Mouse (Mus musculus) ES-E14 (cell line): ENCODE data around the gene Ppm1k. TPM values are rescaled to one million over a fixed set of nuclear protein-coding genes. Genes with fewer than 3 reads are reported as not detected.
A peak's percentile ranks its signal among the peaks of the same experiment; 100 is the strongest.

Source experiments
- DNase-seq: peaks from one replicate; pipeline ENCODE4 v3.0.0-alpha.2; 2013; ENCODE audit warnings: low read depth, low spot score
- H3K27ac ChIP-seq: 2 replicates; pipeline ENCODE4 v1.5.1; 2012; ENCODE audit warnings: low read depth, mild to moderate bottlenecking, low read length, moderate library complexity, mixed read lengths; ENCODE audit not compliant: poor library complexity, insufficient read depth, severe bottlenecking
- H3K36me3 ChIP-seq: 2 replicates; pipeline ENCODE4 v1.6.1; 2012; ENCODE audit warnings: mild to moderate bottlenecking, low read length, moderate library complexity, mixed read lengths; ENCODE audit not compliant: control insufficient read depth, poor library complexity, insufficient read depth, severe bottlenecking
- H3K4me1 ChIP-seq, 2 experiments: fragments of 150-350 bp in 1 of 2; sonication (generic) in 1 of 2; 2 replicates each; pipeline ENCODE4 v1.6.1; 2012; ENCODE audit warnings: low read length in 2 of 2, mild to moderate bottlenecking in 1 of 2, mixed read lengths in 1 of 2; ENCODE audit not compliant: control insufficient read depth in 2 of 2, insufficient read depth in 2 of 2, poor library complexity in 1 of 2
- H3K4me3 ChIP-seq, 2 experiments: fragments of 150-350 bp in 1 of 2; sonication (generic) in 1 of 2; 2 replicates each; pipeline ENCODE4 v1.5.1; 2012; ENCODE audit warnings: low read length in 2 of 2, low read depth in 1 of 2, mild to moderate bottlenecking in 1 of 2, mixed read lengths in 1 of 2; ENCODE audit not compliant: insufficient read depth in 1 of 2, poor library complexity in 1 of 2, severe bottlenecking in 1 of 2
- H3K9ac ChIP-seq: 2 replicates; pipeline ENCODE4 v1.6.1; 2012; ENCODE audit warnings: low read depth, mild to moderate bottlenecking, low read length, mixed read lengths; ENCODE audit not compliant: poor library complexity, insufficient read depth, severe bottlenecking
- H3K9me3 ChIP-seq: fragments of 150-350 bp; sonication (generic); 2 replicates; pipeline ENCODE4 v1.6.1; 2012; ENCODE audit warnings: low read depth, mild to moderate bottlenecking, low read length; ENCODE audit not compliant: control insufficient read depth, insufficient read depth
- CHD2 ChIP-seq: IDR thresholded peaks from 2 replicates; pipeline ENCODE4 v1.6.1; 2014; ENCODE audit warnings: mild to moderate bottlenecking, low read depth, low read length, inconsistent platforms
- HCFC1 ChIP-seq: IDR thresholded peaks from 2 replicates; pipeline ENCODE4 v1.6.1; 2012; ENCODE audit warnings: low read length, inconsistent platforms, borderline replicate concordance; ENCODE audit not compliant: insufficient read depth
- MAFK ChIP-seq: IDR thresholded peaks from 2 replicates; pipeline ENCODE4 v1.6.1; 2014; ENCODE audit warnings: mild to moderate bottlenecking, low read depth, low read length, inconsistent platforms; ENCODE audit not compliant: insufficient read depth
- ZC3H11A ChIP-seq: IDR thresholded peaks from 2 replicates; pipeline ENCODE4 v1.6.1; 2012; ENCODE audit warnings: low read depth, mild to moderate bottlenecking, inconsistent platforms, low read length, borderline replicate concordance
- ZNF384 ChIP-seq: IDR thresholded peaks from 2 replicates; pipeline ENCODE4 v1.6.1; 2012; ENCODE audit warnings: low read depth, low read length, inconsistent platforms
- in situ Hi-C, 2 experiments: fragments of 600-800 bp; cut with MboI; formaldehyde crosslinking; loops; one replicate each; pipeline ENCODE4 v1.15.1; 2025; ENCODE audit warnings: low sequenced_read_pairs in 2 of 2, inconsistent platforms in 1 of 2; ENCODE audit not compliant: unreplicated experiment in 2 of 2
- total RNA-seq: library from RNA; depleted of rRNA; stranded (reverse); fragments of 300-350 nt; gene quantifications from 2 replicates; pipeline ENCODE4 v1.2.3, GENCODE M21; 2012; rRNA removed

Ppm1k gene
- 3.5 and 5.4 TPM in 2 replicates for total RNA-seq

DNA sequence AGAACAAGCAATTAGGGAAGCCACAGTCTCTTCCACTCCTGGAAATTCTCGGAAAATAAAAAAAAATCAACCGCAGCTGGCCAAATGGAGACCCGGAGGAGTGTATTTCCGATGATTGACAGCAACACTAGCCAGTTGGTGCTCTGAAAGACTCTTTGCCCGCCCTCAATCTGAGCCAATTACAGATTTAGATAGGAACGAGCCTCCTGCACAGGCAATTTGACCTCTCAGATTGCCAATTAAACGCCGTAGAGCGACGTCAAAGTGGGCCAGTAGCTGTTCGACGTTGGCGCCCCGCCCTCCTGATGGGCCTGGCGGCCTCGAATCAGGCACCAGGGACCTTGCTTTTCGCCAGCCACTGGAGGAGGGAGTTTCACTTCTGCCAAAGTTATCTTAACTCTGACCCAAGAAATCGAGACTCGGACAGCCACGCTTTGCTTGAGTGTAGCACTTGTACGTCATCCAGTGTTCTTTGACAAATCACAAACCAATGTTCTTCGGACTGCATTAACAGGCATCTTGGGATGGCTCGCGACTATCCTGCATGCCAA, at the start of gene Ppm1k:
Gene Ppm1k, minus strand, starts transcription at position 83 of the 551 bp plus-strand sequence.
- H3K27ac ChIP-seq, result no peak within 1 kb of the TSS
- in situ Hi-C loops, result loop anchor here in 1 of 2 experiments (25.0 kb wide), 1 partner anchor 723 kb away; no protein-coding TSS in a partner anchor
- H3K9me3 ChIP-seq, result no peaks in the 10 kb centered on the region
- DNase-seq, result peak; percentile 92
- H3K4me1 ChIP-seq, result 0 out of 4 replicates have a peak, but pooled peaks cover 0 to 2% of the 10 kb centered on the region in 2 experiments
- H3K36me3 ChIP-seq, result no peaks in the 10 kb centered on the region
- H3K4me3 ChIP-seq, result peak within 1 kb of the TSS; percentile 73 to 86
- peak within 1 kb of the TSS; percentile 33 for H3K9ac ChIP-seq
- TF ChIP-seq HCFC1 (no peak), ZNF384 (peak; percentile 83; the same call in 1 of the 2 replicates), CHD2 (peak; percentile 91)

DNA sequence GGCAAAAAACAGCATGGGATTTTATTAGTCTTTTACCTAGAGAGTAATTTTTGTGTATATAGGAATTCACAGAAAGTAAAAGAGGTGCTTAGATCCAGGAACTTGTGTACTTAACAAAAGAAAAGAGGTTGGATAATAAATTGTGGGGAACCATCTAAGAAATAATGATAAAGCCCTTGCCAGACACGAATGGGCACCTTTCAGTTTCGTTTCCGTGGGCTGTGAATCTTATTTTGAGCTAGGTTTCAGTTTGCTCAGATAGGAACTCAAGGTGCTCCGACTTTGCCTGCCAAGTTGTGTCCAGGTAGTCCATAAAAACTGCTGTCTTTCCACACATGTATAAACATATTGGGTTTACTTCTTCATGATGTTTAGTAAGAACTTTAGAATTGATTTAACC, 47.1 kb upstream of the Ppm1k start:
- Histone ChIP-seq H3K9me3 (no peaks in the 10 kb centered on the region), H3K36me3 (no peaks in the 10 kb centered on the region), H3K9ac (no peak overlapping the region), H3K4me1 (peaks cover 0 to 2% of the 10 kb centered on the region in 2 experiments; a peak in 1 of 4 replicates), H3K27ac (no peak overlapping the region), H3K4me3 (no peak overlapping the region)
- no peak for TF ChIP-seq ZC3H11A
- TF ChIP-seq MAFK, result no peak
- no peak for TF ChIP-seq HCFC1
- no peak for TF ChIP-seq CHD2
- TF ChIP-seq ZNF384, result no peak
- in situ Hi-C loops, result no loop called here
- DNase-seq, result no peak

DNA sequence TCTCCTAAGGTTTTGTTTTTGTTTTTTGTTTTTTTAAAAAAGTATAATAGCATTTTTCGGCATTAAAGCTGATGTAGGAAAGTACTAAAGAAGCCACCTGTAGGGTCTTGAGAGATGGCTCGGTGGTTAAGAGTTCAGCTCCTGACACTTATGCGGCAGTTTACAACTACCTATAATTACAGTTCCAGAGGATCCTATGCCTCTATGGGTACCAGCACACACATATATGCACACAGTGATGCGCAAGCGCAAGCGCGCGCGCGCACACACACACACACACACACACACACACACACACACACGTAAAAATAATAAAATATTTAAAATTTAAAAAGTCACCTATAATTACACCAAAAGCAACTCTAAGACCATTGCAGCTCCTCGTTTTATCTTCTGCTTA, 46.3 kb upstream of the Ppm1k start:
- in situ Hi-C loops, result no loop called here
- Histone ChIP-seq H3K4me1 (peaks cover 0 to 2% of the 10 kb centered on the region in 2 experiments; a peak in 1 of 4 replicates), H3K9ac (no peak overlapping the region), H3K27ac (no peak overlapping the region), H3K9me3 (no peaks in the 10 kb centered on the region), H3K36me3 (no peaks in the 10 kb centered on the region), H3K4me3 (no peak overlapping the region)
- no peak for TF ChIP-seq HCFC1
- no peak for TF ChIP-seq ZC3H11A
- TF ChIP-seq ZNF384, result no peak
- no peak for TF ChIP-seq CHD2
- no peak for TF ChIP-seq MAFK
- DNase-seq, result no peak

DNA sequence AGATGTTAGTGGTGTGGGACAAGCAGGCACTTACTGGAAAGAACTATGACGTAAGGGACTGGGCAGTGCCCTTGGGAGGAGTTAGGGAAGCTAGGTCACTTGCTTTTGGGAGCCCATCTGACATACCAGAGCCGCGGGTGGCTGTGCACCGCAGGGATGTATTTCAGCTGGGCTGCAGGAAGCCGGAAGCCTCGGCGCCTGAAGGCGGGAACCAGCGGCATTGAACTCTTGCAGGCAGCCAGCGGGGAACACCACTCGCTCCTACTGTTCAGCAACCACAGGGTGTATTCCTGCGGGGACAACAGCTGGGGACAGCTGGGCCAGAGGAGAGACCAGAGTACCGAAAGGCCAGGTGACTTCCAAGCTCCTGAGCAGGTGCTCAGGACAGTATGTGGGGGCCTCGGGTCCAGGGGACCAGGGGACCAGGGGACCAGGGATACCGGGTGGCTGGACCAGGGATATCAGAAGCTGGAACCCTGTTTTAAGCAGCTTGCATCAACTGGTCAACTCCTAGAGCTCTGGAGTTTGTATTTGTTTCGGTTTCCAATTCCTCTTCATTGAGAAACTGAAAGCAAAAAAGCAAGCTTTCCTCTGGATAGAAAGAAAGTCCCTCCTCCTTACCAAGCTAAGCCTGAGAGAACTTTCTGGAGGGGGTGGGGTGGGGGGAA, 45.7 kb upstream of the Ppm1k start, which contains the start of gene Herc6:
Gene Herc6, plus strand, starts transcription at position 120 of the 668 bp plus-strand sequence.
- Histone ChIP-seq H3K27ac (no peak within 1 kb of the TSS; the same call in 1 of the 2 replicates), H3K4me3 (peak within 1 kb of the TSS in 1 of 2 experiments; percentile 27; a peak in 1 of 4 replicates), H3K4me1 (peaks cover 0 to 2% of the 10 kb centered on the region in 2 experiments; a peak in 1 of 4 replicates), H3K9me3 (no peaks in the 10 kb centered on the region), H3K36me3 (no peaks in the 10 kb centered on the region), H3K9ac (0 out of 2 replicates have a peak within 1 kb of the TSS, but pooled peaks have one; percentile 43)
- peak; percentile 35 for DNase-seq
- in situ Hi-C loops, result no loop called here
- TF ChIP-seq CHD2 (no peak), ZC3H11A (no peak), MAFK (no peak), HCFC1 (no peak), ZNF384 (no peak)
